Mouse (Mus musculus) kidney, embryonic 16.5 days (tissue): Measurements from ENCODE around the gene Evc2. TPM values are rescaled to one million over a fixed set of nuclear protein-coding genes. Genes with fewer than 3 reads are reported as not detected.

Experiments used
- ATAC-seq: fragments of 200-750 bp; cut with Nextera tagmentation; 2 replicates; pipeline ENCODE4 v1.8.0; 2017; ENCODE audit warnings: moderate TSS enrichment; ENCODE audit not compliant: low FRiP score, low TSS enrichment
- H3K27ac ChIP-seq: fragments of 300-500 bp; sonication (generic); 2 replicates; pipeline ENCODE4 v1.5.1; 2014; ENCODE audit warnings: low read length
- H3K27me3 ChIP-seq: fragments of 300-500 bp; sonication (generic); 2 replicates; pipeline ENCODE4 v1.6.1; 2014; ENCODE audit warnings: low read length, control low read depth, mixed read lengths; ENCODE audit not compliant: insufficient read depth
- H3K36me3 ChIP-seq: fragments of 300-500 bp; sonication (generic); 2 replicates; pipeline ENCODE4 v1.6.1; 2014; ENCODE audit warnings: low read length, control low read depth, mixed read lengths; ENCODE audit not compliant: insufficient read depth
- H3K4me1 ChIP-seq: fragments of 300-500 bp; sonication (generic); 2 replicates; pipeline ENCODE4 v1.6.1; 2014; ENCODE audit warnings: low read length, control low read depth, mixed read lengths; ENCODE audit not compliant: insufficient read depth
- H3K4me2 ChIP-seq: fragments of 300-500 bp; sonication (generic); replicated peaks from 2 replicates; pipeline ENCODE4 v1.6.1; 2014; ENCODE audit warnings: low read depth, low read length
- H3K4me3 ChIP-seq: fragments of 300-500 bp; sonication (generic); 2 replicates; pipeline ENCODE4 v1.5.1; 2014; ENCODE audit warnings: mild to moderate bottlenecking, low read length
- H3K9ac ChIP-seq: fragments of 300-500 bp; sonication (generic); replicated peaks from 2 replicates; pipeline ENCODE4 v1.6.1; 2014; ENCODE audit warnings: low read length
- H3K9me3 ChIP-seq: fragments of 300-500 bp; sonication (generic); 2 replicates; pipeline ENCODE4 v1.6.1; 2016; ENCODE audit warnings: low read length, control low read depth
- WGBS: fragments of 180-500 bp; shearing (Covaris S2); extraction: QIAGEN DNeasy Blood & Tissue Kit; methylation state at CpG from one replicate; pipeline ENCODE4 v1.1.7; 2014; 5-methylcytosine and 5-hydroxymethylcytosine counted together
- polyA plus RNA-seq: library from polyadenylated mRNA; unstranded; fragments of >200 nt; fragmentation: Nextera tagmentation; extraction: Ambion mirVana; gene quantifications from 2 replicates; pipeline ENCODE4 v1.2.1, GENCODE M21; 2015

Evc2 gene
- polyA plus RNA-seq, 1 experiment from 2014 or later = 25.6 TPM

DNA sequence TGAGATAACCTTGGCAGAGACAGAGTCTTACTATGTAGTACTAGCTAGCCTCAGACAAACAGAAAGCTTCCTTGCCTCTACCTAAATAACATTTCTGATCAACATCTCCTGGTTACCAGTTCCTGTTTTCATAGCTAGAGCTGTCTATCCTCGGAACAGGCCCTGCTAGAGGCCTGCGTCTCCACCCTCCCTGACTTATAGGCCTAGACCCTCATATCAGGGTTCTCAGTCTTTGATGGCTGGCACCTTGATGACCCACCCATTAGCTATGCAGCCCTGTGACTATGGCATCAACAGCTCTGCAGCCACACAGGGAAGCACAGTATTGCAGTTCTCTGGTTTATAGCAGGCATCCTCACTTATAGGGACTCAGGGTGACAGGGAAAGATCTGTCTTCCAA is 119.5 kb downstream of the Evc2 start:
- no peaks in the 10 kb centered on the region for H3K9me3 ChIP-seq
- no peaks in the 10 kb centered on the region for H3K4me1 ChIP-seq
- no peaks in the 10 kb centered on the region for H3K27me3 ChIP-seq
- H3K4me2 ChIP-seq = no peak overlapping the region
- H3K4me3 ChIP-seq = no peak overlapping the region
- H3K27ac ChIP-seq = no peak overlapping the region
- WGBS = 82% methylated on average over 2 of the region's 2 CpGs
- no peak overlapping the region for H3K9ac ChIP-seq
- no peaks in the 10 kb centered on the region for H3K36me3 ChIP-seq
- no peak for ATAC-seq

DNA sequence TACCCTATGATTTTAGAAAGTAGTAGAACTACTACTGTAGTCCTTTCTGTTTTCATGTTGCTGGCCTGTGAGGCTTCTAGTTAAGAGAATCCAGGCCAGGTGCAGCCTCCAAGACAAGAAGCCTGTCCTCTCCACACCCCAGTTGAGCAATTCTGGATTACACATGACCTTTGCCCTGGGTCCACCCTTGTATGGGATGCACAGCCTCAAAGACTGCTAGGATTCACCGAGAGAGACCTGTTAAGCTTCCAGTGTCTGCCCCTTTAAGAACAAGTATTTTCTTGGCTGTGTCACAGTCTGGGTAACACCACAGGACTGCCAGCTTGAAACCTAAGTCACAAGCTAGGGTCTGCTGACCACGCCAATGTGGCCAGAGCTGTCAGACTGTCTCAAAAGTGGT is 119.9 kb downstream of the Evc2 start:
- Histone ChIP-seq H3K27ac (no peak overlapping the region), H3K4me3 (no peak overlapping the region), H3K27me3 (no peaks in the 10 kb centered on the region), H3K36me3 (no peaks in the 10 kb centered on the region), H3K4me2 (no peak overlapping the region), H3K9me3 (no peaks in the 10 kb centered on the region), H3K9ac (no peak overlapping the region), H3K4me1 (no peaks in the 10 kb centered on the region)
- 49% methylated on average over 2 of the region's 2 CpGs for WGBS
- ATAC-seq = no peak

DNA sequence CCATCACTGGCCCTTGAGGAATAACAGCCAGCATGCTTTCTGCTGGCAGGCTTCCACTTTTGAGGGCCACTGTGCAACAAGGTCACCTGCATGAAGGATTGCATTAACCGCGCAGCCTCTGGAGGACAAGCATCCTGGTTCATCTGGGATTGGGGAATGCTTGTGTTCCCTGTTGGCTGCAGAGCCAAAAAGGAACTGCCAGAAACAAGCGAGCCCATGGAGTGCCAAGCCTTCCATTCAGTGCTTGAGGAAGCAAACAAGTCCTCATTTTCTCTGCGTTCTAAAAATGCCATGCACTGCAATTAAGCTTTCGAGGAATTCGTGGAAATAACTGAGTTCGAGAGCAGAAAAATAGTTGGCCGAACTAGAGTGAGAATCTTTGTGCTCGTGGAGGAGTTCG is 127.2 kb downstream of the Evc2 start:
- Histone ChIP-seq H3K4me1 (no peaks in the 10 kb centered on the region), H3K9me3 (no peaks in the 10 kb centered on the region), H3K27me3 (no peaks in the 10 kb centered on the region), H3K9ac (no peak overlapping the region), H3K36me3 (no peaks in the 10 kb centered on the region), H3K4me2 (no peak overlapping the region), H3K4me3 (no peak overlapping the region), H3K27ac (no peak overlapping the region)
- WGBS = 95% methylated on average over 10 of the region's 10 CpGs
- ATAC-seq = no peak

DNA sequence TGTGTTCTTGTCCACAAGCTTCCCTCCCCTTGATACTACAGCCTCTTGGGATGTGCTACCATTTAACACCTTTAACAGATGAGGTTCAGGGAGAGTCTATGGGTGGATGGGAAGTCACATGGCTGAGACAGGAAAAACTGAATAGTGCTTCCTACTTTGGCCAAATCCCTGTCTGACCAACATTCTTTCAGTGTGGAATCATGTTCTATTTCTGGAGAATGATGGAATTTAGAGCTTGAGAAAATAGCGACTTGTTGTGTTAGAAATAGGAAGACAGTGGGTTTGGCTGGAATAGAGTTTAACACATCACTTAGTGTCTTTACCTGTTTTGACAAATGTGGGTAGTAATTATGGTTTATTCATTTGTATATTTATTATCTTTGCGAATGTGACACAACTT is 129.3 kb downstream of the Evc2 start:
- no peak overlapping the region for H3K27ac ChIP-seq
- no peaks in the 10 kb centered on the region for H3K36me3 ChIP-seq
- no peaks in the 10 kb centered on the region for H3K9me3 ChIP-seq
- ATAC-seq = no peak
- H3K4me3 ChIP-seq = no peak overlapping the region
- no peaks in the 10 kb centered on the region for H3K27me3 ChIP-seq
- 82% methylated on average over 2 of the region's 2 CpGs for WGBS
- H3K4me2 ChIP-seq = no peak overlapping the region
- no peak overlapping the region for H3K9ac ChIP-seq
- no peaks in the 10 kb centered on the region for H3K4me1 ChIP-seq

DNA sequence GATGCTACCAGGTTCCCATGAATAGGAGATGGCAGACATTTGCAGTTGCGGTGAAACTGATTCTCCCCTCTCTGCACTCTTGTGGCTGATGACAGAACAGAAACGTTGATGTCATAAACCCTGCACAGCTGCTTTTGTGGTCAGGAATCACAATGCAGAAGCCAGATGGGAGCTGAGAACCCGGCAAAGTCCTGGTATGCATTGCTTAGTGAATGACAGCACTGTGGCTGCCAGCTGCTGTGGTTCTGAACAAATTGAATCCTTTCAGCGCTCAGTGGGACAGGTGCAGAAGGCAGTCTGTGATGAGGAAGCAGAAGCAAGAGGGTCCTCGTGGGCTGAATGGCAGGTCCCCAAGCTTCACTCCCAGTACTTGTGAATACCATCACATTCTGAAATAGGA is 130.7 kb downstream of the Evc2 start:
- Histone ChIP-seq H3K9me3 (no peaks in the 10 kb centered on the region), H3K4me3 (no peak overlapping the region), H3K4me1 (no peaks in the 10 kb centered on the region), H3K4me2 (no peak overlapping the region), H3K9ac (no peak overlapping the region), H3K36me3 (no peaks in the 10 kb centered on the region), H3K27ac (no peak overlapping the region), H3K27me3 (no peaks in the 10 kb centered on the region)
- 74% methylated on average over 5 of the region's 5 CpGs for WGBS
- ATAC-seq = no peak

DNA sequence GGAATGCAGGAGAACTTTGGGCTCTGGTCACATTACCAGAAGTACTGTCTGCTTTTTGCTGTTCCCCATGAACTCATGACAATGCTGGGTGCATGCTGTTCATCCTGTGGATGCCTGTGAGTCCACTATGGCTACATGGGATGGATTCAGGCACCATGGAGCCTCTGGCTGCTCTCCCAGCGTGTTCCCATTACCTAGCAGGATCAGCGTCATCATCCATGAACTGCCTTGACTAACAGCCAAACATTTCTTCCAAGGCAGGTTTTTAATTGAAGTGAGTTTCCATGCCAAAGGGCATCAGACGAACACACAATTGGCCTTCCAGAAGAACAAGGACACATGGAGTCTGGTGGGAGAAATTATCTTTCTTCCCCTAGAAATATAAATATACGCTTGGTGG is 133.3 kb downstream of the Evc2 start:
- Histone ChIP-seq H3K27me3 (no peaks in the 10 kb centered on the region), H3K9me3 (no peaks in the 10 kb centered on the region), H3K4me3 (no peak overlapping the region), H3K9ac (no peak overlapping the region), H3K4me1 (no peaks in the 10 kb centered on the region), H3K27ac (no peak overlapping the region), H3K4me2 (no peak overlapping the region), H3K36me3 (no peaks in the 10 kb centered on the region)
- 78% methylated on average over 4 of the region's 4 CpGs for WGBS
- no peak for ATAC-seq

DNA sequence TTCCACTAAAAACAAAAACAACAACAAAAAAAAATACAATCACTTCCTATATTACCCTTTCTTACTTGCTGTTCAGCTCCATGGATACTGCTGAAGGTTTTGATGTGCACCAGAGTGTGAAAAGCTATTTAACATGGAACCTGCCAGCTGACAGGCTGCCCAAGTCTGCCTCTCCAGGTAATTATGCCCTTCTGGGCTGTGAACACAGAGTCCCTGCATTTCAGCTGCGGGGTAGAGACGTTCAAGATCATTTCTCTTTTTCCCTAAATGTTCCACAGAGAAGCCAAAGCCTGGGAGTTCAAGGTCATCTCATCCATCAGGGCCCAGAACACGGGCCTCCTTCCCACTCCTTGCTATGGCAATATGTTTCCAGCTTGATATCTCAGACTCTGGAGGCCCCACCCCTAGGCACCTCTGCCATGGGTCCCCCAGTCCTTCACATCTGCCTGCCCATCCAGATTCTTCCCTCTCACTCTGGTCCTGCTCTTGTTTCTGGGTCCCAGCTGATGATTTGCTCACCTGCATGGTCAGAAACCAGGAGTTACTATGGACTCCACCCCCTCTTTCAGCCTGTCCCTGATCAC is 133.8 kb downstream of the Evc2 start:
- H3K4me1 ChIP-seq = no peaks in the 10 kb centered on the region
- no peak overlapping the region for H3K4me2 ChIP-seq
- ATAC-seq = no peak; the same call in 1 of the 2 replicates
- no peaks in the 10 kb centered on the region for H3K36me3 ChIP-seq
- H3K9ac ChIP-seq = no peak overlapping the region
- H3K27me3 ChIP-seq = no peaks in the 10 kb centered on the region
- H3K27ac ChIP-seq = no peak overlapping the region
- no peaks in the 10 kb centered on the region for H3K9me3 ChIP-seq
- H3K4me3 ChIP-seq = no peak overlapping the region
- 52% methylated on average over 3 of the region's 3 CpGs for WGBS

Other genes with a start within 250 kb of the Evc2 start
- 9.8 and 12.9 TPM in 2 replicates for gene Crmp1, start 96.6 kb upstream of the Evc2 start, polyA plus RNA-seq
- 25.6 and 26.8 TPM in 2 replicates for gene Evc, start 1.6 kb upstream of the Evc2 start, polyA plus RNA-seq